Mouse (Mus musculus) neural tube, embryonic 13.5 days (tissue): ENCODE measurements at regions not wholly inside any gene's neighbourhood (a gene's known extent, or its start where the extent isn't known, plus 50 kb on each side); places are given as distances from the start of the nearest gene placed in this dataset.

Source experiments
- ATAC-seq: fragments of 200-750 bp; cut with Nextera tagmentation; 2 replicates; pipeline ENCODE4 v1.8.0; 2017; ENCODE audit warnings: low read depth, mild to moderate bottlenecking, moderate TSS enrichment, moderate library complexity
- H3K27ac ChIP-seq: fragments of 300-500 bp; sonication (generic); replicated peaks from 2 replicates; pipeline ENCODE4 v1.5.1; 2015; ENCODE audit warnings: moderate library complexity, mild to moderate bottlenecking, inconsistent platforms
- H3K27me3 ChIP-seq: fragments of 300-500 bp; sonication (generic); 2 replicates; pipeline ENCODE4 v1.6.1; 2015; ENCODE audit warnings: mild to moderate bottlenecking, inconsistent platforms
- H3K36me3 ChIP-seq: fragments of 300-500 bp; sonication (generic); 2 replicates; pipeline ENCODE4 v1.6.1; 2015; ENCODE audit warnings: mild to moderate bottlenecking, inconsistent platforms
- H3K4me1 ChIP-seq: fragments of 300-500 bp; sonication (generic); replicated peaks from 2 replicates; pipeline ENCODE4 v1.6.1; 2015; ENCODE audit warnings: inconsistent platforms
- H3K4me2 ChIP-seq: fragments of 300-500 bp; sonication (generic); 2 replicates; pipeline ENCODE4 v1.6.1; 2015; ENCODE audit warnings: inconsistent platforms, mild to moderate bottlenecking, moderate library complexity
- H3K4me3 ChIP-seq: fragments of 300-500 bp; sonication (generic); 2 replicates; pipeline ENCODE4 v1.5.1; 2015; ENCODE audit warnings: mild to moderate bottlenecking, inconsistent platforms
- H3K9ac ChIP-seq: fragments of 300-500 bp; sonication (generic); 2 replicates; pipeline ENCODE4 v1.6.1; 2015; ENCODE audit warnings: moderate library complexity, mild to moderate bottlenecking, inconsistent platforms
- H3K9me3 ChIP-seq: fragments of 300-500 bp; sonication (generic); 2 replicates; pipeline ENCODE4 v1.6.1; 2016; ENCODE audit warnings: inconsistent platforms
- WGBS: fragments of 180-500 bp; shearing (Covaris S2); methylation state at CpG from one replicate; pipeline ENCODE4 v1.1.7; 2015; 5-methylcytosine and 5-hydroxymethylcytosine counted together

DNA sequence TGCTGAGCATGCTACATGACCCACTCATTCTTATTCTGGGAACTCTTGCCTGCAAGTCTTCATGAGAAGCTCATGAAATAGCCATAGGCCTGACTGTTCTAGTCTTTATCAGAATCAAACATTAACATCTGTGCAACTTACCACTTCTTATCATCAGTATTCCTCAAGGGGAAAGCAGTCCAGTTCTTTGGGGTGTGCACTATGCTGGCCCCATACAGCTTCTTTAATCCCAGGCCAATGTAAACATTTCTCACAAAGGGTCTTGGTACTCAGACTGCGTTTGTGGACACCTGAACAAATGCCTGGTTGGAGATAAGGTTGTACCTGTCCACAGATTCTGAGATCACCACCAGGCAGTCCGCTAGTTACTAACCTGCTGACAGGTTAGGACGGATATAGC is 51.3 kb downstream of the 3110018I06Rik start:
- Histone ChIP-seq H3K4me1 (no peaks in the 10 kb centered on the region), H3K4me3 (no peak overlapping the region), H3K9me3 (no peaks in the 10 kb centered on the region), H3K36me3 (no peaks in the 10 kb centered on the region), H3K4me2 (no peak overlapping the region), H3K9ac (no peak overlapping the region), H3K27me3 (no peaks in the 10 kb centered on the region), H3K27ac (no peak overlapping the region)
- ATAC-seq = no peak
- WGBS = 85% methylated on average over 3 of the region's 3 CpGs

DNA sequence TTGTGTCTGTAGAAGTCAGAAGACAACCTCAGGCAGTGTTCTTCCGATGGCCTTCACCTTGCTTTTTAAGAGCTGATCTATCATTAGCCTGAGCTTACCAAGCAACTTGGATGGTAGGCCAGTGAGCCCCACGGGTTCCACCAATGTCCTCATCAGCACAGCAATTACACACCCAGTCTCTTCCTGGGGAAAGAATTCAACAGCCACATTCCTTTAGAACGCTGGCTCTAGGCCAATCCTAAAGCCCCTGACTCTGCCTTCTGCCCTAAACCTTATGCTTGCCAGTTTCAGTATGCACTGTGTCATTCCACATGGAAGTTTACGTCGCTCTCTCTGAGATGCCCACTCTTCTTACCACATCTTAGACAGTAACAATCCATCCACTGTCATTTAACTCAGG is 52.8 kb downstream of the 3110018I06Rik start:
- Histone ChIP-seq H3K36me3 (no peaks in the 10 kb centered on the region), H3K27me3 (no peaks in the 10 kb centered on the region), H3K4me3 (no peak overlapping the region), H3K9me3 (no peaks in the 10 kb centered on the region), H3K27ac (no peak overlapping the region), H3K4me2 (no peak overlapping the region), H3K4me1 (no peaks in the 10 kb centered on the region), H3K9ac (no peak overlapping the region)
- no peak for ATAC-seq
- WGBS = 63% methylated on average over 5 of the region's 5 CpGs

DNA sequence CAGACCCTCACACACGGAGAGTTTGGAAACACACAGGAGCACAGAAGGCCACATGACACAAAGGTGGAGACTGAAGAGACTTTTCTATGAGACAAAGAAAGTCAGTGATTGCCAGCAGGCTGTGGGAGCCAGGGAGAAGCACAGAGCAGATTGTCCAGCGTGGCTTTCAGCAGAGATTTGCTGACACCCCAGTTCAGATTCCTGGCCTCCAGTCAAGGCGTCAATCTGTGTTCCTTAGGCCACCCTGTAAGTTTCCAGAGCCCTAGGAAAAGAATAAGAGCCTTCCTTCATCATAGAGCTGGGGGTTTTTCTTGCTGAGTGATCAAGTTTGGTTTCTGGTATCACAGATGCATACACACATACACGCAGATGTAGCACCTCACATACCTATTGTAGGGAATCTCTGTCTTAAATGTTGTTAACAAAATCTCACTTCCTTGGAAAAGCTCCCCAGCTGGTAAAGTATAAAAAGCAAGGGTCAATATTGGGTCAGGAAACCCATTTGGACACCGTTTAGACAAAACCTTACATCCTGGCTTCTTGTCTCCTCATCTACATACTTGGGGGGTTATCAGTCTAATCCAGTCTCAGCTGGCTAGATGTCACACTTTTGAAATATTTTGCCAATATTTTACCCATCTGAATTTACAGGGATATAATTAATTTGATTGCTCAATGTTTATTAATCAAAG is 58.9 kb downstream of the 3110018I06Rik start:
- 59% methylated on average over 5 of the region's 5 CpGs for WGBS
- Histone ChIP-seq H3K4me3 (no peak overlapping the region), H3K9me3 (no peaks in the 10 kb centered on the region), H3K27me3 (no peaks in the 10 kb centered on the region), H3K4me1 (0 out of 2 replicates have a peak, but pooled peaks cover 9% of the 10 kb centered on the region), H3K4me2 (no peak overlapping the region), H3K9ac (no peak overlapping the region), H3K27ac (no peak overlapping the region), H3K36me3 (no peaks in the 10 kb centered on the region)
- no peak for ATAC-seq

- no peak for ATAC-seq
- Histone ChIP-seq H3K9ac (no peak overlapping the region), H3K27ac (no peak overlapping the region), H3K27me3 (no peaks in the 10 kb centered on the region), H3K4me3 (no peak overlapping the region), H3K4me2 (no peak overlapping the region), H3K36me3 (no peaks in the 10 kb centered on the region), H3K9me3 (no peaks in the 10 kb centered on the region), H3K4me1 (0 out of 2 replicates have a peak, but pooled peaks cover 9% of the 10 kb centered on the region)
- WGBS = 70% methylated on average over 3 of the region's 3 CpGs
These were observed 59.5 kb downstream of the 3110018I06Rik start for GRCm38 (mm10) chr12:107547886-107548448.

DNA sequence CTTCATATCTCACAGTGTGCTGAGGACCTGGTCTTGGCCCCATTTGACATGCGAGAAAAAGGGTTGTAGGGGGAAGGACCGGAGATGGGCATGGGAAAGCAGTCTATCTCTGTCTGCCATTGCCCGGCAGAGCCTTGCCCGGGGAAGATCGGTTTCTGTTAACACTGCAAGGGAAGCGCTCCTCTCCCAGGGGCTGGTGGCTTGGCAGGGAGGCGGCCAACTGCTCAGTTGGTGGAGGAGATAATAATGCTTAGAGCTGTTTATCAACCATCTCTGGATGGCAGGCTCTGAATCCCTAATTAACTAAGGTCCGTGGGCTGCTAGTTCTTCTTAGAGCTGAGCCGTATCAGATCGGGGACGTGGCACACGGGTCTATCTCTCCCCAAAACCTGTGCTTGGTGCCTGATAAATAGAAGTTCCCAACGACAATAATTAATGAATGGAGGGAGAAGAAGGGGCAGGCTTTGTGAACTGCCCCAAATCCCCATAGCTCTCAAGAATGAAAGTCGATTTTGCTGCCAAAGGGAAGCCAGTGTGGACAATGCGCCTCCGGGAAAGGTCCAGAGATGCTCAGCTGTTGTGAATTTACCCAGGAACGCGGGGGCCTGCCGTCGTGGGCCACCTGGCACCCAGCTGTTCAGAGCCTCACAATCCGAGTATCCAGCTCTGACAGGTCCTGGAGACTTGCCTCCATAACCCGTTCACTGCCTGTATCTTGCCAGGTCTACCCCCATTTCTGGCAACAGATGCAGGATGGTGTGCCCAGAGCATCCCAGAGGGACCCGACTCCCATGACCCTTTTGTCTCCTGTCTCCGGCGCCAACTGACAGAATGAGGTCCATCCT is 61.2 kb downstream of the 3110018I06Rik start:
- H3K9ac ChIP-seq = no peak overlapping the region
- H3K4me1 ChIP-seq = 0 out of 2 replicates have a peak, but pooled peaks cover 9% of the 10 kb centered on the region
- 66% methylated on average over 25 of the region's 25 CpGs for WGBS
- no peaks in the 10 kb centered on the region for H3K27me3 ChIP-seq
- no peak overlapping the region for H3K4me2 ChIP-seq
- H3K4me3 ChIP-seq = no peak overlapping the region
- no peaks in the 10 kb centered on the region for H3K9me3 ChIP-seq
- no peaks in the 10 kb centered on the region for H3K36me3 ChIP-seq
- ATAC-seq = no peak
- H3K27ac ChIP-seq = no peak overlapping the region

DNA sequence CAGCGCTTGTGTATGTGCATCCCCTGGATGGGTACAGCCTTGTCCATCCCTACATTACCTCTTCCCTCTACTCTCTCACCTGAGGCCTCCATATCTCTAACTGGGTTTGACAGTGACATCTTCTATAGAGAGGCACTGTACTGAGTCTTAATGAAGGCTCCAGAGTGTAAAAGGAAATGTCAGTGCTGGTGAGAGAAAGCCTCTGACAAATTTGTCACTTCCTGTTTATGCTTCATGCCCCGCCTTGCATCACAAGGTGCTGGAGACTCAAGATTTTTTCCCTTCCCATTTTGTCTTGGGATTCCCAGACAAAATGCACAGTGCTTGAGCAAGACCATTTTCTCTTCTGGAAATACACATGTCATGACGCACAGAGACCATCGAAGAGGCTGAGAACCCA is 70.8 kb downstream of the 3110018I06Rik start:
- H3K4me3 ChIP-seq = no peak overlapping the region
- H3K4me1 ChIP-seq = no peaks in the 10 kb centered on the region
- no peaks in the 10 kb centered on the region for H3K36me3 ChIP-seq
- no peak for ATAC-seq
- H3K9ac ChIP-seq = no peak overlapping the region
- H3K9me3 ChIP-seq = no peaks in the 10 kb centered on the region
- H3K27ac ChIP-seq = no peak overlapping the region
- 93% methylated on average over 4 of the region's 4 CpGs for WGBS
- H3K27me3 ChIP-seq = no peaks in the 10 kb centered on the region; the same call in 1 of the 2 replicates
- H3K4me2 ChIP-seq = no peak overlapping the region

DNA sequence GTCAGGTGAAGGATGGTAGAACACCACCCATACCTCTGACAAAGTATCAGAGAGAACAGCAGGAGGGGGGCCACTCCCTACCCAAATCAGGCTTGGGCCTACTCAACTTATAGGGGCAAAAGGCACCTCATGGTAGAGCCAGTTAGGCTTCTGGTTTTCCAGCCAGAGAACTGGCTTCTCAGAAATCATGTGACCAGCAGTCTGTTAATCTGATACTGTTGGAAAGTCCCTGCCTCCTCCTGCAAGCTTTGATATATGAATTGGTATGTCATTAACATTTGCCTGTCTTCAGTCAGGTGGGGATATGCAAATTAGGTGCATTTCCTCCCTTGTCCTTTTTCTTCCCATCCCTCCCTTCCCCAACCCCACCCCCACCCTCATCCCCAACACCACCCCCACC is 71.7 kb downstream of the 3110018I06Rik start:
- Histone ChIP-seq H3K9me3 (no peaks in the 10 kb centered on the region), H3K9ac (no peak overlapping the region), H3K27me3 (no peaks in the 10 kb centered on the region; the same call in 1 of the 2 replicates), H3K27ac (no peak overlapping the region), H3K4me1 (no peaks in the 10 kb centered on the region), H3K4me2 (no peak overlapping the region), H3K4me3 (no peak overlapping the region), H3K36me3 (no peaks in the 10 kb centered on the region)
- no peak for ATAC-seq

DNA sequence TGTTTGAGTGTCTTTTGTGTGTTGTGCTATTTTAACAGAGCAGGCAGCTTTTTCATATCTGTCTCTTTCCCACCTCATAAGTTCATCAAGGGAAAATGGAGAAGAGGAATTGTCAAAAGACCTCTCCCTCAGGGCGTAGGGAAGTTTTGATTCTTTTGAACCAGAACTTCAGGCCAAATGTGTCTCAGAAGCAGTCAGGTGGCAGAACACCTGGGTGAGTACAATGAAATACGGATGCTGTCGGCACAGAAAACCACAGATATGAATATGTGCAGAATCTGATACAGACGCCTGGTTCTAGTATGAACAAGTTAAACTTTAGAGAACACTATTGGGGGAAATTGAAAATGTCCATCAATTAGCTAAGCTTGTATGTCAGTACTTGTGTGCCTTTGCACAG is 84.2 kb downstream of the 3110018I06Rik start:
- Histone ChIP-seq H3K27me3 (no peaks in the 10 kb centered on the region), H3K36me3 (no peaks in the 10 kb centered on the region), H3K4me2 (no peak overlapping the region), H3K4me3 (no peak overlapping the region), H3K9me3 (no peaks in the 10 kb centered on the region), H3K4me1 (peaks cover 7% of the 10 kb centered on the region), H3K9ac (no peak overlapping the region), H3K27ac (no peak overlapping the region)
- ATAC-seq = no peak
- 94% methylated on average over 4 of the region's 4 CpGs for WGBS

- no peak overlapping the region for H3K4me2 ChIP-seq
- H3K27ac ChIP-seq = no peak overlapping the region
- ATAC-seq = no peak
- no peaks in the 10 kb centered on the region for H3K27me3 ChIP-seq
- H3K36me3 ChIP-seq = no peaks in the 10 kb centered on the region
- H3K9ac ChIP-seq = no peak overlapping the region
- peaks cover 12% of the 10 kb centered on the region for H3K4me1 ChIP-seq
- H3K4me3 ChIP-seq = no peak overlapping the region
- H3K9me3 ChIP-seq = no peaks in the 10 kb centered on the region
- 60% methylated on average over 5 of the region's 5 CpGs for WGBS
These were observed 91.1 kb downstream of the 3110018I06Rik start for GRCm38 (mm10) chr12:107579508-107579907.

DNA sequence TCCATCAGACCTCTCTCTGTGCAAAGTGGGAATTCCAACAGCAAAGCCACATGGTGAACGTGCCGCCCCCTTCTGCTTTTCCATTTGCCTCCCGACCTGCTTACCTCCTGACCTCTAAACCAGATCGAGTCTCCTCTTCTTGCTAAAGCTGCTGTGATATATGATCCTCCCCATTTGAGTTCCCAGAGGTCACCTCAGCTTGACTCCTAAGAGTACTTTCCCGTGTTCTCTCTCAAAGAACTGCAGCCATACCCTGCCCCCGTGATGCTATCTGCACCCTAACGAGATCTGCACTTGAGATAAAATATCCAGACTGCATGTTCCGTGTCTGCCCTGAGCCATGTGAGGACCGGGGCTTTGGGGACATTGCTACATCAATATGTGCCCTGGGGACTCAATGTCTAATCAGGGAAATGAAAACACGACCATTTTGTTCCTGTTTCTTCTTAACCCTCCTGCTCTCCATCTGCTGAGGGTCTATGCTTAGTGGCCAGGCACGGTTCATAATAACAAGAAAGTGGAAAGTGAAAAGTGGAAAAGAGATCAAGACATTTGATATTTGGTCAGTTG is 94.8 kb downstream of the 3110018I06Rik start:
- Histone ChIP-seq H3K27me3 (no peaks in the 10 kb centered on the region), H3K9me3 (no peaks in the 10 kb centered on the region)
- WGBS = 38% methylated on average over 11 of the region's 11 CpGs

GRCm38 (mm10) chr12:107585696-107586225 is 97.3 kb downstream of the 3110018I06Rik start:
- Histone ChIP-seq H3K4me3 (no peak overlapping the region), H3K4me1 (peaks cover 9% of the 10 kb centered on the region), H3K27me3 (no peaks in the 10 kb centered on the region), H3K9me3 (no peaks in the 10 kb centered on the region), H3K36me3 (no peaks in the 10 kb centered on the region), H3K9ac (no peak overlapping the region), H3K27ac (no peak overlapping the region), H3K4me2 (no peak overlapping the region)
- WGBS = 34% methylated on average over 9 of the region's 9 CpGs
- no peak; the same call in 1 of the 2 replicates for ATAC-seq

More for the DNA sequence above, 94.8 kb downstream of the 3110018I06Rik start:
- Histone ChIP-seq H3K9ac (no peak overlapping the region), H3K36me3 (no peaks in the 10 kb centered on the region), H3K27ac (no peak overlapping the region), H3K4me2 (no peak overlapping the region), H3K4me1 (peaks cover 14% of the 10 kb centered on the region), H3K4me3 (no peak overlapping the region)
- ATAC-seq = no peak

DNA sequence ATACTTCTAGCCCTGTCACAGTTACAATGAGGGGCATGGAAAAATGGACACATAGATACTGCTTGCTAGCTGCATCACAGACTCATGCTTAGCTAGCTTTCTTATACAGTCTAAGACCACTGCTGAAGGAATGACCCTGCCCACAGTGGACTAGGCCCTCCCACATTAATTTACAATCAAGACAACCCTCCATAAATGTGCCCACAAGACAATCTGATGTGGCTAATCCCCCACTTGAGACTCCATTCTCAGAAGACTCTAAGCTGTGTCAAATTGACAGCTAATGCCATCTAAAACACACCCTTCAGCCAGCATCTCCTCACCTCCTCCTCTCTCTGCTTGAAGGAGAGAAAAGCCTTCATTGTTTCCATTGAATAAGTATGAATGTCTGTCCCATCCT is 107.8 kb downstream of the 3110018I06Rik start:
- Histone ChIP-seq H3K4me2 (no peak overlapping the region), H3K9ac (no peak overlapping the region), H3K27ac (no peak overlapping the region), H3K36me3 (no peaks in the 10 kb centered on the region), H3K9me3 (no peaks in the 10 kb centered on the region), H3K27me3 (no peaks in the 10 kb centered on the region), H3K4me3 (no peak overlapping the region), H3K4me1 (no peaks in the 10 kb centered on the region)
- ATAC-seq = no peak
